Mouse (Mus musculus) left cerebral cortex, adult 11 months (tissue): Measurements from ENCODE around the gene Atad3a.
A peak's percentile ranks its signal among the peaks of the same experiment; 100 is the strongest.
"Not testable (repeated sequence)": the region's sequence is repeated elsewhere in the genome, so short reads cannot be mapped to it uniquely, and the experiment has no call there.

Experiments
- DNase-seq: peaks from one replicate; pipeline ENCODE4 v3.0.0; 2022; ENCODE audit warnings: low spot score

Atad3a gene

DNA sequence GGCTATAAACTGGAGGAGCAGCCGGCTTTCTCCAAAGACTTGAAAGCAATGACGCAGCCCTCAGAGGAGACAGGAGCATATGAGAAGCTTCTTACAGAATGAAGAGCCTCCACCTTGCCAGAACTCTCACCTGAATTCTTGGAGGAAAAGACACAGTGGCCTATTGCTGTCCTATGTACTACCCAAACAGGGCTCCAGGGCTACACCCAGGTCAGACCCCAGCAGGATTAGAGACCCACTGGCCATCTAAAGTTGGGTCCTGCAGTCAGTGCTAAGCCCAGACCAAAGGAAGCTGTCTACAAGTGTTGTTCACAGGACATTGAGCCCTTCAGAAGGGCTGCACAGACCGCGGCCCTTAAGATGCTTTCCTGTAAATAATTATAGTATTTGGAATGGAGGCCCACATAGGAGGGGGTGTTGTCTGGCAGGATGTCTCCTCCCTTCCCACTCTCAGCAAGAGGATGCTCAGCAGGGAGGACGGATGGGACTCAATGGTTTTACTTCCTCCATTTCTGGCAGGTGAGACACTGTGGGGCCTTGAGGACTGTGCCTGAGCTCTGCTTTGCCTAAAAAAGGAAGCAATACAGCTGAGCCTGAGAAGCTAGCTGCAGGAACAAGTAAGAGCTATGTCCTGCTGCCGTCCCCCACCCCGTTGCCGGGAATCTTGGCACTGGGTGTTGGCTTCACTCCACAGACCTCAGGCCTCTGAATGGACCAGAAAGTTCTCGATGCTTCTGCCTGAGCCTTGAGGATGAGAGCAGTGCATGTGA lies 14.3 kb upstream of the Atad3a start:
- no peak for DNase-seq

DNA sequence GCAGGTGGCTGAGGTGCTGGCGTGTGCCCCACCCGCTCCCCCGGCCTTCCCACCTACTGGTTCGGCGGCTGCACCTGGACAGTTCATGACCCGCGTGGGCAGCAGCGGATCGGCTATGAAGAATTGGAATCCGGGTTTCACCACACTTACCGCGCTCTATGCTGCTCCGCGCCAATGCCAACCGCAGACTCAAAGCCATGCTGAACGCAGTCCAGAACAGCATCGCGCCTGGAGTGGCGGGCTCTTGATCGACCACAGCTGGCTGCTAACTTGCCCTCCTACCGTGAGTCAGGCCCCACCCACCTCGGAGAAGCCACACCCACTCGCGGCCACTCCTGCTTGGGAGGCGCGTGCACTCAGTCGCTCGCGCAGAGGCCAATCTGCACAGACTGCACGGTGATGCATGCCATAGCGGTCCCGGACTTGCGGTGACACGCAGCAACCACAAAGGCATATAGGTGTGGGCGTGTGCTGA lies 13.4 kb upstream of the Atad3a start, which contains the start of gene Vwa1:
Vwa1 (minus strand) TSS at position 419 of the 475 bp plus-strand sequence.
- peak; percentile 76 for DNase-seq

DNA sequence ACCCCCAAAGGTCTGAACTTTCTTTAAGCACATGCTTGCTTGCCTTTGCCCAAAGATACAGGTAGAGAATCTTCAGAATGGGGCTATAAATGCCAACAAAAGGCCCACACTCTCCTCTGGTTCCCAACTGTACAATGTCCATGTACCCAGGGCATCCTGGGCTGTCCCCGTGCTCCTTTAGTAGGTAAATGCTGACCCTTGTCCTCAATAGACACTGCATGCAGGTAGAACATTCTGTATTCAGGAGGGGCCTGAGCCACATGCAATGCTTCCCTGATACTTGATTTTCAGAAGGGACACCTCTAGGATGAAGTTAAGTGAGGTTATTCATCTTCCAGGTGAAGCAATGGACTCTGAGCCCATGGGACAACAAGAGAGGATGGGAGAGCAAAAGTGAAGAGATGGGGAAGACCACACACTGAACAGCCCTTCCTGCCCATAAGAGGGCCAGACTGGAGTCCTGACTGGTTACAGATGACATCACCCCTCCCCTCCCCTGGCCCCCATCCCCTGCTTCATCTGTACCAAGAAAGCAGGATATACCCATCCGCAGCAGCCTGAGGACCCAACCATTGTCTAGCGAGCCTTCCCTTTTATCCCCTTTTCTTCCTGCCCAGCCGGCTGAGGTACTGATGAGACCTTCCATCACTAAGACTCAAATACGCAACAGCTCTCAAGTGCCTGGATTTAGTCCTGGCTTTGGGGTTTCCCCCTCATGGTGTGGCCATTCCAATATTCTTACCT lies 12.6 kb upstream of the Atad3a start:
- no peak for DNase-seq

DNA sequence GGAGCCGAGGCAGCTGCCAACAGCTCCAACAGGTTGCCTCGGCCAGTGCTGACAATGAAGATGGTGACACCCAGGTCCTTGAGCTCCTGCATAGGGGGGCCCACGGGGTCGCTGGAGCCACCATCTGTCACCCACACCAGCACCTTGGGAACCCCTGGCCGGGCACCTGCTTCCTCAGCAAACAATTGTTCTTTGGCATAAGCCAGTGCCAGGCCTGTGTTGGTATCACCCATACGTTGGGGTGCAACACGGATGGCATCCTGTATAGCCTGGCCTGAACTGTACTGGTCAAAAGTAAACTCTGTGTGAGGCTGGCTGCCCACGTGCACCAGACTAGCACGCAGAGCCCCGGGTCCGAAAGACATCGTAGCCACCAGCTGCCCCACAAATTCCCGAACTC lies 11.9 kb upstream of the Atad3a start:
- DNase-seq = no peak

DNA sequence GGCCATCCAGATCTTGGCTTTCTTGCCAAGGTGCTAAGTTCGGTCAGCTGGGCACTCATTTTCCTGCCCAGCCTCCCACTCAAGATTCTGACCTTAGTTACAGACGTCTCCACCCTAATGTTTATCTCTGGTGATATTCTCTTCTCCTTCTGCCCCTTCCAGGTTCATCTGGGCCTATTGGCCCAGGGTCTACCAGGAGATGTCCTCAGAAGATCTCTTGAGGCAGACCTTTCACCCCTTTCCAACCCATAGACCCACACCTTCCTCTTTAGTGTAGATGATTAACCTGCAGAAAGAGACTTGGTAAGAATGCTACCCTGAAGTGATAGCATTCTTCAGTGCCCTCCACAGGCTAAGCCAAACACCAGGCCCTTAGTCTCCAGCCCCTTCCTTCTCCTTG lies 10.8 kb upstream of the Atad3a start:
- DNase-seq = no peak

DNA sequence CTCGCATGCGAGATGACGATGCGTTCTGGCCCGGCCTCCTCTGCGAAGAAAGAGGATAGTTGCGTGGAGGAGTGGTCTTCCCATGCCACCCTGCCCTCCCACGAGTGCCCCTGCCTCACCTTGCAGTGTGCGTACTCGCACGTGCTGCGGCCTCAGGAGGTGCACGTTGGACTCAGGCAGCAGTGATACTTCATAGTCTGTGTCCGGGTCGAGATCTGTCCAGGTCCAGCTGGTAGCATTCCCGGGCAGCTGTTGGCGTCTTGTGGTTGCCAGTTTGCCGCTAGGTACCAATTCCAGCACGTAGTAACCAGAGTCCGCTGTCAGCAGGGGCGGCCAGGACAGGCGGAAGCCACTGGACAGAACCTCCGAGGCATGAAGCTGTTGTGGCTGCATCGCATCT lies 9.7 kb upstream of the Atad3a start:
- no peak for DNase-seq

DNA sequence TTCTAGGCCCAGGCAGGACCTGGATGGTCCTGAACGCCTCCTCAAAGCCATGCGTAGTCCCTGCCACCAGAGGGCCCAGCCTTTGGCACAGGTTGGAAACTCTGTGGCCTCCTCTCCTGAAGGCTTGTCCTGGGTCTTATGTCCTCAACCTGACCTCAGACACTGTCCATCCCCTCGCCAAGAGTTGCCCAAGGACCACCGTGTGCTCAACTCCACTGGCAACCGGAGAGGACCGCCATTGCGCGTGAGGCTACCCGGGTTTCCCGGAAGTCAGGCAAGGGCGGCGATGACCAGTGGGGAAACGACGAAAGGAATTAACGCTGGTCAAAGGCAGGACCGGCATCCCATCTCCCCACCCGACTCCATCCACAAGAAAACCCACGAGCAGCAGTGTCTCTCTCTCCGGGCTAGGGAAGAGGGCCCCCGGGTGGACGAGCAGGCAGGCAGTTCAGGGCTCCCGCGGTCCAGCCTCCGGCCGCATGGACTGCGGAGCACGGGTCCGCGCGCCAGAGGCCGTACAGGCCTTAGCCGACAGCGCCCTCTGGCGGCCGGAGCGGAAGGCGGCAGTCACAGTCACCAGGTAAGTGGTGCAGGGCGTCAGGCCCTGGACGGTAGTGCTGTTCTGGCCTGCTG lies 9.1 kb upstream of the Atad3a start:
- peak; percentile 75 for DNase-seq

DNA sequence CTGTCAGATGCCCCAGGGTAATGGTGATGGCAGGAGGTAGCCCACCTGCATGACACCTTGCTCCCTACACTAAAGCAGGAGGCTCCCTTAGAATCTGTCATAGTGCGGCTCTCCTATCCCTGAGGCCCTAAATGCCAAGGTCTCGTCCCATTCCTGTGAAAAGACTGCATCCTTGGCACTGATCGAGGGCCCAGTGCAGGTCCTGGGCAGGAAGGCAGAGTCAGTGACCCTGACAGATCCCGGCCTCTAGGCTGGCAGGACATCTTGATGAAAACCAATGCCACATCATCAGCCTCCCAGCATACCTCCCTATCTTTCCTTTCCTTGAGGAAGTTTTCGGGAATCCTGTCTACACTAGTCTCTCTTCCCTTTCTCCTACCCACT lies 8.6 kb upstream of the Atad3a start:
- DNase-seq = no peak

DNA sequence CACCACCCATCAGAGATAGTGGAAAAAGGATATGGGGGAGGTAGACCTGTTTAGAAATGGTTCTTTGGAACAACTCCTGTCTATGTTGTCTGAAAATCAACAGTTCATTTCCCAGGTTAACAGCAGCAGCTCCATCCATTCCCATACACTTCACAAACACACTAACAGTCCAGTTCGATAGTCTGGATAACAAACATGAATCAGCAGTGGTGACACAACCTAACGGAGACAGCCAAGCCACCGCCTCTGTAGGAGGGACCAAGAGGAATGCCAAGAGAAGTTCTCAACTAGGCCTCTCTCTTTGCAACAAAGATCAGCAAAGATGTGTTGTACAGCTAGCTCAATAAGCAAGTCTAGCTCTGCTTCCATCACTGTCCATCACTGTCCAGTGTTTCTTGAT lies 1.5 kb upstream of the Atad3a start:
- DNase-seq = no peak

DNA sequence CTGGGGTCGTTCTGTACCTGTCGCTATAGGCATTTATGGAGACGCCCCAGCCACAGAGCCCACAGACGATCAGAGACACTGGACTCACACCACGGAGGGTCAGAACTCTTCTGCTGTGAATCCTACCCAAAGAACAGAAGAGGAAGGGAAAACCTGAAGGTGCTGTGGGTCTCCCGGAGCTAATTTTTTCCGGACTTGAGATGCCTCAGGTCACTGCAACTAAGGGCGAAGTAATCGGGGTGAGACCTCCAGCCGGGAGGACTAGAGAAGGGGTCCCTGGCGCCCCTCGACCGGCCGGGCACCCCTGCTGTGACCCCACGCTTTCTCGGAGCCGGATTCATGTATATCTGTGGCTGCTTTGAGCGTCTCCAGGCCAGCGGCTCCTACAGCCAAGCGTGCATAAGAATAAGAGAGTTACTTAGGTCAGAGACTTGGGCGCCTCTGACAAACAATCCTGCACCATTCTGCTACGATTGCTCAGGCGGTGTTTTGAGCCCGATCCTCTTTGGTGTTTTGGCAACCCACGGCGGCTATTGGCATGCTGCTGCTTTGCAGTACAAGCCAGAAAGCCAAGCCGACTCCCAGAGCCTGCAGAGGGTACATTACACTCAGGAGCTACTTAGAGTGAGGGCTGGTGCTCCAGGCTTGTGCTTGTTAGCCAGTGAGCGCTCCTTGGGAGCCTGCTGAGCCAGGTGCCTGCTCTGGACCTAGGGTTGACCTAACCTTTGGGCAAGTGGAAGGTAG lies 635 bp upstream of the Atad3a start:
- DNase-seq = no peak

DNA sequence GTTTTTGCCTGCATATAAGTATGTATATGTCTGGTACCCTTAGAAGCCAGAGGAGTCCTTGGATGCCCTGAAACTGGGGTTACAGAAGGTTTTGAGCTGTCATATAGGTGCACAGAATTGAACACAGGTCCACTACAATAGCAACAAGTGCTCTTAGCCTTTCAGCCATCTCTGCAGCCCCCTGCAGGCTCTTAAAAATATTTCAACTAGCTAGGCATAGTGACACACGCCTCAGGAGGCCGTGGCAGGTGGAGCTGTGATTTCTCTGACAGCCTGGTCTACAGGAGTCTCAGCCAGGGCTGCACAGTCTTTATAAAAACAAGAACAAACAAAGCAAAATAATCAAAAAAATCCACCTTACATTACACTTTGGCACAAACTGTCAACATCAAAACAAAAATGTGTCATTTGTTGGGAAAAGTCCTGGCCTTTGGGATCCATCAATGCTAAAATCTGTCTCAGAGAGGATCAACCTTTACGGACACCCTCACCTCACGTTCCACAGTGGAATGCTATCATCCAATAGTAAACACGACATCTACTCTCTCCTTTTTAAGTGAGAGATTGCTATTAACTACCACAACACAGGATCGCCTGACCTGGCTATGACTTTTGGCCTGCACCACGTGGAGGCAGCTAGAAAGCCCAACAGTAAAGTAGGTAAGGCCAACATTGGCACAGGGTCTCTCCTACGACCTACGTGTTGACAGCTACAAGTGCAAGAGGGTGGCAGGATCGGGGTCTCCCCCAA lies 856 bp downstream of the Atad3a start:
- no peak for DNase-seq

DNA sequence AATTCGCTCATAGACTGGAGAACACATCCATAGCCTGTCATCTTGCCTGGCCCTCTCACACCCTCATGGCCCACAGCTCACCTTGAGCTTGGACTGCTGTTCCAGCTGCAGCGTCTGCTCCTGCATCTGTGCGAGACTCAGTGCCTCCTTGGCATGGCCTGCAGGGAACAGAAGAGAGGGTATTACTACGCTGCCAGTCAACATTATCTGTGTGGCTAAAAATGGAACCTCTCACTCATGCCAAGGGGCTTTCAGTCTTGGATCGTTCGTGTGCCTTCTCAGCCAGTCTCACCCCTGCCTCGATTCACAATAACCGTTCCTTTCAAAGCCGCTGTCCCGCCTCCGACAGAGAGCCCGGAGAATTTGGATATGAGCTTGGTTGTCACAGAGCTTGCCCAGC lies 3.9 kb downstream of the Atad3a start:
- DNase-seq = no peak

DNA sequence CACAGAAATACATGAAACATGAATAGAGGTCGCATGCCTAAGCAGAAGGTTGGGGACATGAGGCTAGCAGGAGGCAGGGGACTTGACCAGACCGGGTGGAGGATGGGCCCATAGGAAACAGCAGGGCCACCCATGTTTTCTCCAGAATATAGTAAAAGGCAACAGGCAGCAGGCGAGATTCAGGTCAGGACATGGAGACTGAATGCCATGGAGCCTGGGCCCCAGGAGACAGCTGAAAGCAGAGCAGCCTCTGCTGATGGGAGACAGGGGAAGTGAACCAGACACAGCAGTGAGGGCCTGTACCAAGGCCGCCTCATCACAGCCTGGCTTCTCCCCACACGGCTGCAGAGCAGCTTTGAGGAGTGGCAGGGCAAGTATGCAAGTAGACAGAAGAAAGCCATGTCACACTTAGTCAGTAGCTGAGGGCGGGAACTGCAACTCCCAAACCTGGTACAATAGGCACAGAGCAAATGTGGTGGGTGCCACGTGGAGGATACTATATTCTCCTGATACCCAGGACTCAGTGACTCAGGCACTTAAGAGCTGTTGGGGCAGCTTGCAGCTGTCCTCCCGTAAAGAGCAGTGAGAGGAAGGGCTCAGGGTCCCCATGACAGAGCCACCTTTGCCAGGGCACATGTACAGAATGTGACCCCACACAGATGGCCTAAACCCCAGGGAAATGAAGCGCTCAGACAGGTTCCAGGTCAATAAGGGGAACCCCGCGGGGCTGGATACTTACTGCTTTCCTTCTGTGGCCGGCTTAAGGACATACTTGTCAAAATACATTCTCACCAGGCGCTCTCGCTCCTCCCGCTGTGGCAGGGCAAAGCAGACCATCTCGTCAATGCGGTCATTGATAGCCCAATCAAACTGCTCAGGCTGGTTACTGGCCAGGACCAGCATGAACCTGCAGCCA lies 14.1 kb downstream of the Atad3a start:
- no peak for DNase-seq

DNA sequence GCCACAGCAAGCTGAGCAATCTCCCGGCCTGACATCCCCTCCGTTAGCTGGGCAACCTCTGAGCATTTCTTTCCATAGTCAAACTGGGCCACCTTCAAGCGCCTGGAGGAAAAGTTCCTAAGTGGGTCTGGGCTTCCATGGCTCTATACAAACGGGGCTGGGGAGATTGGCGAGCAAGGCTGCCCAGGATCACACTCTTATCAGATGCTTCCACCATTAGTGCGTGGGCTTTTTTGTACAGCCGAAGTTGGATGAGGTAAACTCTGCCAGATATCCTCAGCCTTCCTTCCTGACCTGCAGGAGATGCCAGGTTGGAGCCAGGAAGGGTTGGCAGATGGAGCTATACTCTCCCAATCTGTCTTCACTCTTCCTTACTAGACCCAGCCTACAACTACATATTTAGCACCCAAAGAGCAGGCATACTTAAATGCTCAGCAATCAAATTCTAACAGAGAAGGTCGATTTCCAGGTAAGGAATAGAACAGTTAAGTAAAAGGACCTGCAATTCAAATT lies 14.8 kb downstream of the Atad3a start:
- no peak for DNase-seq

DNA sequence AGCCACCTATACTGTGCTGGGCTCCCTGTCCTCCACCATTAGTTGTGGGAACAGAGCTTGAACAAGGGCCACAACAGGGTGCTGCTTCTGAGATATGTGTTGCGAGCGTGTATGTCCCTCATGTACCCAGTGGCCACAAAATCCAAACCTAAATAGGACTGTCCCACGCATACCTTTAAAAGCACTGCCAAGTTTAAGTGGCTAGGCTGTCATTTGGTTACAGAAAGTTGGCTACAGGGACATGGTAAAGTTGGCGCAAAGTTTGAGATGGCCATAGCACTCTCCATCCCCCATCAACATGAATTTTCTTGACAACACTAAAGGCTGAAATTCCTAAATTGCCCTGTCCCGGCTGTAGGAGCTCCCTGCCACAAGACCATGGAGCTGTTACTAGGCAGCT lies 15.8 kb downstream of the Atad3a start:
- DNase-seq = no peak

DNA sequence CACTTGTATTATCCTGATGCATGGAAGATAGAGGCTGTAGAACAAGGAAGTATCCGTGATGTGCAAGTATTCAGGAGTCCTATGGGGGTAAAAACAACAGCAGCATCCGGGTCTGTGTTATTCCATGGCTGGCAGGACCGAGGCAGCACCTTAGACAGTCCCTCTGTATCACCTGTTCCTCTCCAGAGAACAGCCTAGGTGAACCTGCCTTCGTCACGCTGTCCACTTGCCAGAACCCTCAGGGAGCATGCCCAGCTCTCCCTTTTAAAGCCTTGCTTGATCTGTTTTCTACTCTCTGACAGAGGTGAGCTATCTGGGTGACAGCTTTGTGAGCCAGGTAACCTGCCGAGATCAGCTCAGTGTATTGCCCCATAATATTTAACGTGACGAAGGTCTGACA lies 16.4 kb downstream of the Atad3a start:
- no peak for DNase-seq

DNA sequence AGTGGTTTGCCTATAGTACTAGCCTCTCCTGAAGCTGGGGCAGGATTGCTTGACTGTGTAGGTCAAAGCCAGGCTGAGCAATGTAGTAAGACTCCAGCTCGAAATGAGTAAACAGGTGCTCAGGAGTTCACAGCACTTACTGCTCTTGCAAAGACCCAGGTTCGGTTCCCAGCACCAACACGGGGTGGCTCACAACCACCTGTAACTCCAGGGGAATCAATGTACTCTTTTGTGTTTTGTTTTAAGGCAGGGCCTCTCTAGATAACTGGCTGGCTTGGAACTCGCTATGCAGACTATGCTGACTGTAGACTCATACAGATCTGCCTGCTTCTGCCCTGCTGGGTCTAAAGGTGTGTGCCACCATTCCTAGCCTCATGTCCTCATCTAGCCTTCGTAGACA lies 18.2 kb downstream of the Atad3a start:
- DNase-seq = no peak

DNA sequence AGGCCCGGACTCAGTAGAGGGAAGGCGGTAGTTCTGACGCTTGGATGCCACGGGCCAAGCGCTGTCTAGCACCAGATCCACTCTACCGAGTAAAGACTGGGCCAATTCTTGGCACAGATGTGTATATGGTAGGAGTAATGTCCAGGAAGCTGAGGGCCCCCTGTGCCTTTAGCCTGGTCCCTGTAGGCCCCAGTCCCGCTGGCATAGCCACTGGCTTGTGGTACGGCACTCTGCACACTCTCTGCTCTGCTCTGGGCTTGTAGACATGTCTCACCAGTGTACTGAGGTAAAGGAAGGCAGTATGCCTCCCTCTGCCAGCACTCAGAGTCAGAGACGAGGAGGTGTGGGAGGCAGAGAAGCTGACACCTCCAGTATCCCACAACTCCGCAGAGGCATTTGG lies 20.2 kb downstream of the Atad3a start:
- not testable (repeated sequence) for DNase-seq

DNA sequence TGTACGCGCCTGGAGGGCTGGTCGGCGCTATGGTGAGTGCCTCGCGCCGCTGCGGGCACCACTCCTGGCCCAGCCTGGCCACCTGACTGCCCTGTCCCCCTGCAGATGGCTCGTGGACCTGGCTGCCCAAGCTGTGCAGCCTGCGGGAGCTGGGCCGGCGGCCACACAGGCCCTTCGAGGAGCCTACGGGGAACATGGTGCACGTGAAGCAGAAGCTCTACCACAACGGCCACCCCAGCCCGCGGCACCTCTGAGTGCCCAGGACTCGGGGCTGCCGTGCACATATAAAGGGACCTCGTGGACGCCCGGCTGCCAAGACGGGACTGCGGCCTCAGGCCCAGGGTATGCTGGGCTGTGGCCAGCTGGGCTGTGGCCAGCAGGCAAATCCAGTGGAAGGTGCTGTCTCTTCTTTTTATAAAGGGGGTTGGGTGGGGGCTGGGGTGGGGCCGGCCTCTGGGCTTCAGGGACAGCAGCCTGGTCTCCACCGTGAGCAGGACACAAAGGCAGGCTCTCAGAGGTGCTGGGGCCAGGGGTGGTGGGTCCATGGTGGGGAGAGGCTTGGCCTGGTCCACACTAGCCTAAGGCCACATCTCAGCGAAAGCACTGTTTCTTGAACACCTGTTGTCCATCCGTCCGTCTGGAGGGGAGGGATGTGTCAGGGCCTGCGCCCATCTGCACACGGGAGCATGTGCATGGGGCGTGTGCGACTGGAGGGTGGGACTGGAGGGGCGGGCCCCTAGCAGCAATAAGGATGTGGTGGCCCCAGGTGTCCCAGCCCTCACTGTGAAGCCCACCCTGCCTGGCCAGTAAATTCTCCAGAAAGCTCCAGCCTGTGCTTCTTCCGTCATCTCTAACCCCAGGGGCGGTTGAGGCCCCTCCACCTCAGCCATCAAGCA lies 20.9 kb downstream of the Atad3a start:
- DNase-seq = no peak
